ENCODE assay signal across 8 mouse cellular contexts in the genomic region with DNA sequence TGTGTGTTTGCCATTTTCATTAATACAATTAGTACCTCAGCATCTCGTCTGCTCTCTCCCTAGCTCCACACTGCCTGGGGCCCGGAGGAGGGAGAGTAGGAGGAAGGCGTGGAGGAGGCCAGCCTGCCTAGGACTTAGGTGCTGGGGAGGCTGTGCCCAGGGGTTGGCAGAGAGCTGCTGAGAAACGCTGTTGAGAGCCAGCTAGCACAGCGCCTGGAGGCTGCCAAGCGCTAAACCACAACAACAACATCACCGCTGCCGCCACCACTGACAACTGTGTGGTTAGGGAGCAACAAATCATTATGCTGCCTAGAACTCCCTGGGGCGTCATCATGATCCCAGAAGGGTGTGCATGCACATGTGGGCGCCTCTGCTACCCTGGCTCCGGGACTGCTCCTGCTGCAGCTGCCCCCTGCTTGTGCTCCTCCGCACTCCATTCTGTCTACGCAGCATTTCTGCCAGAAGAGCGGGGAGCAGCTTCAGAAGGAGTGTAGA. TPM values are rescaled to one million over a fixed set of nuclear protein-coding genes. Genes with fewer than 3 reads are reported as not detected.
A peak's percentile ranks its signal among the peaks of the same experiment; 100 is the strongest.
DNase-seq lines count a peak whose midpoint lies in the region; ATAC-seq and TF ChIP-seq lines count a peak whose summit lies in the region.

No protein-coding gene starts in this region.

- 31% methylated on average over 14 of the region's 14 CpGs for WGBS in kidney, embryonic 15.5 days
- 40% methylated on average over 14 of the region's 14 CpGs for WGBS in hindbrain, embryonic 10.5 days
- 25% methylated on average over 14 of the region's 14 CpGs for WGBS in limb, embryonic 13.5 days
- 11% methylated on average over 14 of the region's 14 CpGs for WGBS in olfactory bulb, adult 2 months

- H3K27ac ChIP-seq in kidney, embryonic 15.5 days: no peak overlapping the region
- peak overlapping the region; percentile 45; the same call in 1 of the 2 replicates for H3K27ac ChIP-seq in hindbrain, embryonic 10.5 days
- H3K27ac ChIP-seq in limb, embryonic 13.5 days: no peak overlapping the region
- H3K27ac ChIP-seq in olfactory bulb, adult 2 months (ENCODE audit: insufficient read depth, low read depth, low read length): peak overlapping the region; percentile 76

- H3K4me3 ChIP-seq in kidney, embryonic 15.5 days (replicated peaks): 0 out of 2 replicates have a peak overlapping the region, but pooled peaks have one; percentile 5
- H3K4me3 ChIP-seq in hindbrain, embryonic 10.5 days: no peak overlapping the region
- H3K4me3 ChIP-seq in limb, embryonic 13.5 days: no peak overlapping the region
- peak overlapping the region; percentile 12 for H3K4me3 ChIP-seq in olfactory bulb, adult 2 months (ENCODE audit: insufficient read depth, low read depth, low read length)

- no peaks in the 10 kb centered on the region for H3K9me3 ChIP-seq in kidney, embryonic 15.5 days (replicated peaks)
- H3K9me3 ChIP-seq in hindbrain, embryonic 10.5 days: no peaks in the 10 kb centered on the region
- no peaks in the 10 kb centered on the region for H3K9me3 ChIP-seq in limb, embryonic 13.5 days

- H3K9ac ChIP-seq in kidney, embryonic 15.5 days: no peak overlapping the region
- peak overlapping the region; percentile 43; the same call in 1 of the 2 replicates for H3K9ac ChIP-seq in limb, embryonic 13.5 days

- DNase-seq in kidney, adult 11 months: no peak
- peak; percentile 24 for DNase-seq in adrenal gland, postnatal 14 days
- DNase-seq in hindbrain, embryonic 10.5 days (ENCODE audit: low spot score): no peak
- no peak for DNase-seq in c-Kit-positive CD71-positive TER-119-positive erythroid progenitor cells, embryonic 14.5 days (ENCODE audit: low spot score)
- no peak for DNase-seq in urinary bladder, postnatal 10 days (ENCODE audit: low spot score)

- no peaks in the 10 kb centered on the region for H3K36me3 ChIP-seq in kidney, embryonic 15.5 days
- H3K36me3 ChIP-seq in hindbrain, embryonic 10.5 days: no peaks in the 10 kb centered on the region
- H3K36me3 ChIP-seq in limb, embryonic 13.5 days: no peaks in the 10 kb centered on the region

- peak overlapping the region; percentile 37 for H3K4me2 ChIP-seq in kidney, embryonic 15.5 days
- peak overlapping the region; percentile 52 for H3K4me2 ChIP-seq in limb, embryonic 13.5 days (replicated peaks)

- TF ChIP-seq POLR2A in olfactory bulb, adult 2 months (IDR thresholded peaks at IDR 0.05; ENCODE audit: insufficient read depth, low read depth, low read length): no peak

- ATAC-seq in kidney, embryonic 15.5 days (replicated peaks; ENCODE audit: low FRiP score): peak; percentile 25; the same call in 1 of the 2 replicates
- no peak for ATAC-seq in limb, embryonic 13.5 days (ENCODE audit: low FRiP score, low read depth)

- no peak for TF ChIP-seq CTCF in olfactory bulb, adult 2 months (IDR thresholded peaks at IDR 0.05; ENCODE audit: insufficient read depth, low read depth, low read length)

- H3K4me1 ChIP-seq in kidney, embryonic 15.5 days: peaks cover 5% of the 10 kb centered on the region; the same call in 1 of the 2 replicates
- peaks cover 8% of the 10 kb centered on the region for H3K4me1 ChIP-seq in hindbrain, embryonic 10.5 days (replicated peaks)
- H3K4me1 ChIP-seq in limb, embryonic 13.5 days: peaks cover 7% of the 10 kb centered on the region
- H3K4me1 ChIP-seq in olfactory bulb, adult 2 months (ENCODE audit: control insufficient read depth, insufficient read depth, low read length): peaks cover 16% of the 10 kb centered on the region

- H3K27me3 ChIP-seq in kidney, embryonic 15.5 days: peaks cover 3% of the 10 kb centered on the region; the same call in 1 of the 2 replicates
- H3K27me3 ChIP-seq in hindbrain, embryonic 10.5 days (ENCODE audit: insufficient read depth, poor library complexity, severe bottlenecking): 0 out of 2 replicates have a peak, but pooled peaks cover 8% of the 10 kb centered on the region
- H3K27me3 ChIP-seq in limb, embryonic 13.5 days: no peaks in the 10 kb centered on the region

RNA-seq across cellular contexts. Expression of a gene that starts 21.0 kb away (rescaled TPM):
- 9.5 and 9.6 TPM in 2 replicates for polyA plus RNA-seq in kidney, embryonic 15.5 days (2015; fragmentation: Nextera tagmentation; extraction: Ambion mirVana)
- total RNA-seq in adrenal gland, postnatal 14 days (2021): 12.4 and 14.7 TPM in 2 replicates
- 6.0 and 8.2 TPM in 2 replicates for polyA plus RNA-seq in hindbrain, embryonic 10.5 days (2016; fragmentation: Nextera tagmentation; extraction: Ambion mirVana)
- polyA plus RNA-seq in limb, embryonic 13.5 days (2015; fragmentation: Nextera tagmentation; extraction: Ambion mirVana): 6.7 and 7.8 TPM in 2 replicates
- polyA plus RNA-seq in olfactory bulb, adult 2 months (2012; ENCODE audit: insufficient read depth, insufficient read length, low replicate concordance, missing spikeins): not detected in 2 replicates

RNA-seq across cellular contexts. Expression of a gene that starts 23.8 kb away (rescaled TPM):
- polyA plus RNA-seq in kidney, embryonic 15.5 days (2015; fragmentation: Nextera tagmentation; extraction: Ambion mirVana): 3.4 and 4.2 TPM in 2 replicates
- 3.6 and 4.8 TPM in 2 replicates for total RNA-seq in adrenal gland, postnatal 14 days (2021)
- polyA plus RNA-seq in hindbrain, embryonic 10.5 days (2016; fragmentation: Nextera tagmentation; extraction: Ambion mirVana): 1.2 and 2.6 TPM in 2 replicates
- 7.9 and 8.6 TPM in 2 replicates for polyA plus RNA-seq in limb, embryonic 13.5 days (2015; fragmentation: Nextera tagmentation; extraction: Ambion mirVana)
- polyA plus RNA-seq in olfactory bulb, adult 2 months (2012; ENCODE audit: insufficient read depth, insufficient read length, low replicate concordance, missing spikeins): 523 TPM in 1 of 2 replicates, not detected in the other

RNA-seq across cellular contexts. Expression of a gene that starts 37.0 kb away (rescaled TPM):
- polyA plus RNA-seq in kidney, embryonic 15.5 days (2015; fragmentation: Nextera tagmentation; extraction: Ambion mirVana): 6.6 and 6.7 TPM in 2 replicates
- 4.9 and 5.0 TPM in 2 replicates for total RNA-seq in adrenal gland, postnatal 14 days (2021)
- polyA plus RNA-seq in hindbrain, embryonic 10.5 days (2016; fragmentation: Nextera tagmentation; extraction: Ambion mirVana): 12.1 and 22.2 TPM in 2 replicates
- 5.1 and 6.0 TPM in 2 replicates for polyA plus RNA-seq in limb, embryonic 13.5 days (2015; fragmentation: Nextera tagmentation; extraction: Ambion mirVana)
- not detected in 2 replicates for polyA plus RNA-seq in olfactory bulb, adult 2 months (2012; ENCODE audit: insufficient read depth, insufficient read length, low replicate concordance, missing spikeins)

RNA-seq across cellular contexts. Expression of a gene that starts 37.4 kb away (rescaled TPM):
- 0.91 and 1.4 TPM in 2 replicates for polyA plus RNA-seq in kidney, embryonic 15.5 days (2015; fragmentation: Nextera tagmentation; extraction: Ambion mirVana)
- total RNA-seq in adrenal gland, postnatal 14 days (2021): 5.2 and 9.1 TPM in 2 replicates
- 0.60 and 0.78 TPM in 2 replicates for polyA plus RNA-seq in hindbrain, embryonic 10.5 days (2016; fragmentation: Nextera tagmentation; extraction: Ambion mirVana)
- polyA plus RNA-seq in limb, embryonic 13.5 days (2015; fragmentation: Nextera tagmentation; extraction: Ambion mirVana): 0.57 and 1.1 TPM in 2 replicates
- not detected in 2 replicates for polyA plus RNA-seq in olfactory bulb, adult 2 months (2012; ENCODE audit: insufficient read depth, insufficient read length, low replicate concordance, missing spikeins)

RNA-seq across cellular contexts. Expression of a gene that starts 48.6 kb away (rescaled TPM):
- polyA plus RNA-seq in kidney, embryonic 15.5 days (2015; fragmentation: Nextera tagmentation; extraction: Ambion mirVana): 72.7 and 76.5 TPM in 2 replicates
- total RNA-seq in adrenal gland, postnatal 14 days (2021): 64.0 and 81.0 TPM in 2 replicates
- 31.9 and 34.1 TPM in 2 replicates for polyA plus RNA-seq in hindbrain, embryonic 10.5 days (2016; fragmentation: Nextera tagmentation; extraction: Ambion mirVana)
- polyA plus RNA-seq in limb, embryonic 13.5 days (2015; fragmentation: Nextera tagmentation; extraction: Ambion mirVana): 39.3 and 39.5 TPM in 2 replicates
- polyA plus RNA-seq in olfactory bulb, adult 2 months (2012; ENCODE audit: insufficient read depth, insufficient read length, low replicate concordance, missing spikeins): not detected in 2 replicates

Comparison
In these comparisons a context has a peak if more than half of its experiments do, and no peak if none do; other contexts are left out.
1. H3K27ac ChIP-seq: peak in hindbrain, embryonic 10.5 days (single experiment) and olfactory bulb, adult 2 months (single experiment); none in kidney, embryonic 15.5 days (single experiment) and limb, embryonic 13.5 days (single experiment).
2. H3K4me3 ChIP-seq: peak in kidney, embryonic 15.5 days (single experiment) and olfactory bulb, adult 2 months (single experiment); none in hindbrain, embryonic 10.5 days (single experiment) and limb, embryonic 13.5 days (single experiment).